Mouse (Mus musculus) stomach, embryonic 16.5 days (tissue): ENCODE results near the gene Ankrd9. TPM values are rescaled to one million over a fixed set of nuclear protein-coding genes. Genes with fewer than 3 reads are reported as not detected.
A peak's percentile ranks its signal among the peaks of the same experiment; 100 is the strongest.

Experiments
- ATAC-seq: fragments of 200-750 bp; cut with Nextera tagmentation; 2 replicates; pipeline ENCODE4 v1.8.0; 2017; ENCODE audit warnings: moderate number of reproducible peaks, moderate TSS enrichment; ENCODE audit not compliant: insufficient read depth, low FRiP score
- H3K27ac ChIP-seq: fragments of 300-500 bp; sonication (generic); 2 replicates; pipeline ENCODE4 v1.5.1; 2014; ENCODE audit warnings: low read length
- H3K27me3 ChIP-seq: fragments of 300-500 bp; sonication (generic); 2 replicates; pipeline ENCODE4 v1.6.1; 2014; ENCODE audit warnings: low read length, control low read depth, mixed read lengths; ENCODE audit not compliant: control insufficient read depth, insufficient read depth
- H3K36me3 ChIP-seq: fragments of 300-500 bp; sonication (generic); 2 replicates; pipeline ENCODE4 v1.6.1; 2014; ENCODE audit warnings: low read length; ENCODE audit not compliant: control insufficient read depth, insufficient read depth
- H3K4me1 ChIP-seq: fragments of 300-500 bp; sonication (generic); 2 replicates; pipeline ENCODE4 v1.6.1; 2014; ENCODE audit warnings: low read length, control low read depth, mixed read lengths; ENCODE audit not compliant: control insufficient read depth, insufficient read depth
- H3K4me2 ChIP-seq: fragments of 300-500 bp; sonication (generic); 2 replicates; pipeline ENCODE4 v1.6.1; 2014; ENCODE audit warnings: low read depth, low read length, mixed read lengths
- H3K4me3 ChIP-seq: fragments of 300-500 bp; sonication (generic); replicated peaks from 2 replicates; pipeline ENCODE4 v1.5.1; 2014; ENCODE audit warnings: mild to moderate bottlenecking, low read length
- H3K9ac ChIP-seq: fragments of 300-500 bp; sonication (generic); 2 replicates; pipeline ENCODE4 v1.6.1; 2014; ENCODE audit warnings: low read length
- H3K9me3 ChIP-seq: fragments of 300-500 bp; sonication (generic); replicated peaks from 2 replicates; pipeline ENCODE4 v1.6.1; 2016; ENCODE audit warnings: low read length, control low read depth; ENCODE audit not compliant: control insufficient read depth
- WGBS: fragments of 180-500 bp; shearing (Covaris S2); extraction: QIAGEN DNeasy Blood & Tissue Kit; methylation state at CpG from one replicate; pipeline ENCODE4 v1.1.7; 2014; 5-methylcytosine and 5-hydroxymethylcytosine counted together
- polyA plus RNA-seq: library from polyadenylated mRNA; unstranded; fragments of >200 nt; fragmentation: Nextera tagmentation; extraction: Ambion mirVana; gene quantifications from 2 replicates; pipeline ENCODE4 v1.2.1, GENCODE M21; 2015

Gene Ankrd9
- polyA plus RNA-seq: 17.4 and 18.5 TPM in 2 replicates

DNA sequence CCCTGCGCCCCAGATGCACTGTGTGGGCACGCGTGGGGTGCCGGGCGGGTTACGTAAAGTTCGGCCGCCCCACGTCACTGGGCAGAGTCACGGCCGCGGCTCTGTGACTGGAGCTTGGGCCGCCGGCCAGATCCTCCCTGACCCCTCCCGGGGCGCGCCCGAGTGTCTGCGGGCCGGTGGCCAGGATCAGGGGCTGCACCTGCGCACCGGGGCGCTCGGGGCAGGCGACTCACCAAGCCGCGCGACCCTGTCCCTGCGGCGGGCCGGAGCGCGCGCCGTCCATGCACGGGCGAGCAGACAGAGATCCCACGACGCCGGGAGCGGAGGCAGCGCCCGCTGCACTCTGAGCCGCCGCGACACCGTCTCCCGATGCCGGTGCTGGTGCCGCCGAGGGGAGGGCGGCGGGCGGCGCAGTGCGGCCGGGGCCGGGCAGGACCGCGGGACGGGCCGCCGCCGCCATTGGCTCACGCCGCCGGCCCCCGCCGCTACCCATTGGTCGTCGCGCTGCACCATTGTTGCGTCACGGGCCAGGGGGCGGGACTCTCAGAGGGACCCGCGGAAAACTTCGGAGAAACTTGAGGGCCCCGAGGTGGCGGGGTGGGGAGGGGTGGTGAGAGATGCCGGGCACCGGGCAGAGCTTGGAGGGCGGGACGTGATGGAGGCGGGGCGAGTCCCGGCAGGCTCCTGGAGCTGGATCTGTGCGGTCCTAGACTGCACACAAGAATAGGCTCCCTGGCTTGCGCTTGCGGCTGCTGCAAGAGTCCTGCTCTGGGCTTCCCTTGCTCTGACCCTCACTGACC is at the start of gene Ankrd9:
TSS of gene Ankrd9 (minus strand) at position 434 of the 800 bp plus-strand sequence.
- Histone ChIP-seq H3K36me3 (no peaks in the 10 kb centered on the region; the same call in 1 of the 2 replicates), H3K27me3 (no peaks in the 10 kb centered on the region), H3K4me3 (peak within 1 kb of the TSS; percentile 83), H3K27ac (peak within 1 kb of the TSS; percentile 78), H3K4me1 (peaks cover 19% of the 10 kb centered on the region), H3K9me3 (no peaks in the 10 kb centered on the region), H3K4me2 (peak within 1 kb of the TSS; percentile 93), H3K9ac (peak within 1 kb of the TSS; percentile 92)
- ATAC-seq: peak; percentile 94
- under 1% methylated on average over 90 of the region's 90 CpGs for WGBS

DNA sequence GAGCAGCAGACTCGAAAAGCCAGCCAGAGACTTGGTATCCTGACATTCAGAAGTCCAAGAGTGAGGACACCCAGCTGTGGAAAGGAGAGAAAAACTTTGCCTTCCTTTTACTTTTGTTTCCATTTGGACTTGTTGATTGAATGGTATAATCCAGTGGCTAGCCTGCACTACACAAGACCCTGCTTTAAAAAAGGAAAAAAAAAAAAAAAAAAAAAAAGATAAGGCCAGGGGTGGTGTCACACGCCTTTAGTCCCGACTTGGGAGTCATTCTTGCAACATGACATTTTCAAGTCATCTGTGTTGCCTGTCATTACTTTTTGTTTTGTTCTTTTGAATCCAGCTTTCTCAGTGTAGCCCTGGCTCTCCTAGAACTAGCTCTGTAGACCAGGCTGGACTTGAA is 42.7 kb upstream of the Ankrd9 start:
- Histone ChIP-seq H3K9ac (no peak overlapping the region), H3K36me3 (no peaks in the 10 kb centered on the region), H3K27me3 (no peaks in the 10 kb centered on the region), H3K9me3 (no peaks in the 10 kb centered on the region), H3K27ac (no peak overlapping the region), H3K4me3 (no peak overlapping the region), H3K4me1 (no peaks in the 10 kb centered on the region), H3K4me2 (no peak overlapping the region)
- ATAC-seq: no peak
- WGBS: 64% methylated on average over 3 of the region's 3 CpGs

GRCm38 (mm10) chr12:111021138-111021537 is 42.3 kb upstream of the Ankrd9 start:
- Histone ChIP-seq H3K4me1 (no peaks in the 10 kb centered on the region), H3K36me3 (no peaks in the 10 kb centered on the region), H3K9ac (no peak overlapping the region), H3K27me3 (no peaks in the 10 kb centered on the region), H3K27ac (no peak overlapping the region), H3K9me3 (no peaks in the 10 kb centered on the region), H3K4me3 (no peak overlapping the region), H3K4me2 (no peak overlapping the region)
- no peak for ATAC-seq
- 48% methylated on average over 1 of the region's 1 CpGs for WGBS

DNA sequence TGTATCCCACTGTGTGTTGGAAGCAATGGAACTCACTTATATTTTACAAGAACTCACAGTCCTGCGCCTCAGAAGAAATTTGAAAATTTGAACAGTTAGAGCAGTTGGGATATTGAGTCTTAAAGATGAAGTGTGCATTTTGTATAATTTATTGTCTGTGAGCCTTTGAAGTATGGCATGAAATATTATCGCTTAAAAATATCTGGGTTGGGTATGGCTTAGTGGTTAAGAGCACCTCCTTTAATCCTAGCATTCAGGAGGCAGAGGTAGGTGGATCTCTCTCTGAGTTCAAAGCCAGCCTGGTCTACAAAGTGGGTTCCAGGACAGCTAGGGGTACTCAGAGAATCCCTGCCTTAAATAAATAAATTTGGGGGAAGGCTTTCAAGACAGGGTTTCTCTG is 40.2 kb upstream of the Ankrd9 start:
- Histone ChIP-seq H3K4me1 (no peaks in the 10 kb centered on the region), H3K36me3 (no peaks in the 10 kb centered on the region), H3K27ac (no peak overlapping the region), H3K9ac (no peak overlapping the region), H3K27me3 (no peaks in the 10 kb centered on the region), H3K9me3 (no peaks in the 10 kb centered on the region), H3K4me3 (no peak overlapping the region), H3K4me2 (no peak overlapping the region)
- 87% methylated on average over 2 of the region's 2 CpGs for WGBS
- ATAC-seq: no peak

DNA sequence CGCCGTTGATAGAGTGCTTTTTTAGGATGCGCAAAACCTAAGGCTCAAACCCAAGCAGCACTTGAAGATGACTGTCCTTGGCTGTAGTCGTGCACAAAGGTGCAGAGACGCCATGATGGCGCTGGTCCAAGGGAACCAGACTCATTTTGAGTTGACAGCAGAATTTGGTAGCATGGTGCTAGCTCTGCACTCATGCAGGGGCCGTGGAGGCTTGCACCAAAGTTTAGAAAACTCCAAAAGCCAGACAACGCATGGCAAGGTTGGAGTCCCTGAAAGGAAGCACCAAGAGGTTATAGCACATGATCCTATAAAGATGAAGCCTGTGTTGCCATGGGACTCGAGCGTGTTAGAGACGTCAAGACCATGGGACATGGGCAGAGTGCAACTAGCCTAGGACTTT is 39.2 kb upstream of the Ankrd9 start:
- 91% methylated on average over 11 of the region's 11 CpGs for WGBS
- no peak overlapping the region for H3K4me3 ChIP-seq
- no peak overlapping the region for H3K9ac ChIP-seq
- no peaks in the 10 kb centered on the region for H3K27me3 ChIP-seq
- H3K27ac ChIP-seq: no peak overlapping the region
- no peak for ATAC-seq
- H3K4me1 ChIP-seq: no peaks in the 10 kb centered on the region
- H3K36me3 ChIP-seq: no peaks in the 10 kb centered on the region
- H3K4me2 ChIP-seq: no peak overlapping the region
- no peaks in the 10 kb centered on the region for H3K9me3 ChIP-seq

- no peak for ATAC-seq
- H3K9ac ChIP-seq: no peak overlapping the region
- no peaks in the 10 kb centered on the region for H3K4me1 ChIP-seq
- WGBS: 83% methylated on average over 3 of the region's 3 CpGs
- H3K27me3 ChIP-seq: no peaks in the 10 kb centered on the region
- H3K9me3 ChIP-seq: peaks cover 3% of the 10 kb centered on the region; the same call in 1 of the 2 replicates
- no peak overlapping the region for H3K4me3 ChIP-seq
- no peaks in the 10 kb centered on the region for H3K36me3 ChIP-seq
- H3K27ac ChIP-seq: no peak overlapping the region
- H3K4me2 ChIP-seq: no peak overlapping the region
Observed at GRCm38 (mm10) chr12:111016807-111017206, 38.0 kb upstream of the Ankrd9 start.

GRCm38 (mm10) chr12:111009615-111010257 is 30.9 kb upstream of the Ankrd9 start:
- Histone ChIP-seq H3K9me3 (peaks cover 3% of the 10 kb centered on the region; the same call in 1 of the 2 replicates), H3K27ac (peak overlapping the region; percentile 90), H3K4me1 (peaks cover 40% of the 10 kb centered on the region), H3K4me3 (no peak overlapping the region), H3K4me2 (no peak overlapping the region), H3K27me3 (no peaks in the 10 kb centered on the region), H3K36me3 (no peaks in the 10 kb centered on the region), H3K9ac (0 out of 2 replicates have a peak overlapping the region, but pooled peaks have one; percentile 31)
- 66% methylated on average over 6 of the region's 6 CpGs for WGBS
- ATAC-seq: no peak

- ATAC-seq: peak; percentile 26; the same call in 1 of the 2 replicates
- no peaks in the 10 kb centered on the region for H3K36me3 ChIP-seq
- 34% methylated on average over 11 of the region's 11 CpGs for WGBS
Observed at GRCm38 (mm10) chr12:111008500-111009490, 30.0 kb upstream of the Ankrd9 start.

More at GRCm38 (mm10) chr12:111008500-111009490, 30.0 kb upstream of the Ankrd9 start:
- Histone ChIP-seq H3K27ac (peak overlapping the region; percentile 90), H3K4me2 (no peak overlapping the region), H3K9ac (peak overlapping the region; percentile 4), H3K4me3 (no peak overlapping the region), H3K27me3 (no peaks in the 10 kb centered on the region), H3K9me3 (peaks cover 3% of the 10 kb centered on the region; the same call in 1 of the 2 replicates), H3K4me1 (peaks cover 40% of the 10 kb centered on the region)
